Mouse (Mus musculus) left cerebral cortex, adult 2 months (tissue): ENCODE data around the gene Gga2. TPM values are rescaled to one million over a fixed set of nuclear protein-coding genes. Genes with fewer than 3 reads are reported as not detected.

Source experiments
- DNase-seq, 2 experiments: peaks; one replicate each; pipeline ENCODE4 v3.0.0; 2021 to 2022; ENCODE audit warnings: low spot score in 2 of 2, mixed read lengths in 1 of 2; ENCODE audit errors: extremely low spot score in 1 of 2
- H3K27ac ChIP-seq: fragments of 200-600 bp; 2 replicates; pipeline ENCODE4 v1.8.1; 2022
- H3K4me3 ChIP-seq: fragments of 200-600 bp; 2 replicates; pipeline ENCODE4 v1.8.1; 2022
- CTCF ChIP-seq: fragments of 200-600 bp; IDR thresholded peaks from 2 replicates; pipeline ENCODE4 v1.8.1; 2022; ENCODE audit warnings: antibody characterized with exemption, mild to moderate bottlenecking, moderate library complexity
- intact Hi-C: fragments of 180-260 bp; cut with DNase I; formaldehyde crosslinking; loops from one replicate; pipeline ENCODE4 v1.15.1; 2025
- total RNA-seq, 2 experiments: library from RNA; stranded (reverse); gene quantifications; 2 replicates each; pipeline ENCODE4 v1.2.3; 2021

Gga2 gene
- total RNA-seq, 2 experiments from 2014 or later: 31.2 to 34.6 TPM

- no peak for TF ChIP-seq CTCF
- intact Hi-C loops: no loop called here
- DNase-seq: no peak
- Histone ChIP-seq H3K4me3 (no peak overlapping the region), H3K27ac (no peak overlapping the region)
Observed at GRCm38 (mm10) chr7:121954891-121955669, 65.9 kb downstream of the Gga2 start.

GRCm38 (mm10) chr7:121947513-121947912 lies 73.5 kb downstream of the Gga2 start:
- TF ChIP-seq CTCF: no peak
- DNase-seq: no peak
- Histone ChIP-seq H3K4me3 (no peak overlapping the region), H3K27ac (no peak overlapping the region)
- intact Hi-C loops: no loop called here

- no peak for TF ChIP-seq CTCF
- intact Hi-C loops: no loop called here
- no peak for DNase-seq
- H3K4me3 ChIP-seq: no peak overlapping the region
- no peak overlapping the region for H3K27ac ChIP-seq
Observed at GRCm38 (mm10) chr7:121946196-121946595, 74.8 kb downstream of the Gga2 start.

DNA sequence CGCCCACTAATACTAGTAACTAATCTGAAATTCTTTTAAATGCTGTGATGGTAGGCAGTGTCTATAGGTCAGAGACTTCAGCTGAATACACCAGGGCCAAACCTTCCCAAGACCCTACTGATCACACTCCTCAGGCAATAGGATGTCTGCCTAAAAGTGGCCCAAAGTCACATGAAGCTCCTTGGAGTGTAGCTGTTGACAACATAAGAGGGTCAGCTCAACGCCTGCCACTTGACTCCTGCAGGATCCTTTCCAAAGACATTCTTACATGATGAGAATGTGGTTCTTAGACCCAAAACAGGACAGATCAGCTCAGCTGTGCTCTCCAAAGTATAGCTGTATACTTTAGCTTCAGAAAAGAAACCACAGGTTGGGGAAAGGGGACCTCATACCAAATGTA lies 78.7 kb downstream of the Gga2 start:
- intact Hi-C loops: no loop called here
- no peak for TF ChIP-seq CTCF
- Histone ChIP-seq H3K27ac (no peak overlapping the region), H3K4me3 (no peak overlapping the region)
- DNase-seq: no peak

- Histone ChIP-seq H3K4me3 (no peak overlapping the region), H3K27ac (no peak overlapping the region)
- no peak for TF ChIP-seq CTCF
- intact Hi-C loops: no loop called here
- DNase-seq: no peak
Observed at GRCm38 (mm10) chr7:121941640-121942039, 79.4 kb downstream of the Gga2 start.

- intact Hi-C loops: no loop called here
- Histone ChIP-seq H3K27ac (no peak overlapping the region), H3K4me3 (no peak overlapping the region)
- no peak for TF ChIP-seq CTCF
- DNase-seq: no peak
Observed at GRCm38 (mm10) chr7:121941016-121941415, 80.0 kb downstream of the Gga2 start.

DNA sequence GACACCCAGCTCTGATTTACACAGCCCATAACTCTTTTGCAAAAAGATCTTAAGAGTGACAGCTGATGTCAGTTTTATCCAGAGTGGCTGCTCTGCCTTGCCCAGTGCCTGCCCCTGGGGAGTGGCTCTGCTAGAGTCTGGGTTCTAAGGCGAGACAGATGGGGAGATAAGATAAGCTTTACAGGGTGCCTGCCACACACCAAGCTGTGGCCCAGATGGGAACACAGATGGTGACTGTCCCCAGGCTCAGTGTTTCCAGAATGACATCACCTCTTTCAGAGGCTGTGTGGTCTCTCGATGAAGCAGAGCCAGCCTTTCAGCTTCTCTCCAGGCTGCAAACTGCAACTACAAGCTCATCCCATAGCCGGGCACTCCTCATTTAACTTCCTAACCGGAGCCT lies 81.3 kb downstream of the Gga2 start:
- Histone ChIP-seq H3K4me3 (no peak overlapping the region), H3K27ac (no peak overlapping the region; the same call in 1 of the 2 replicates)
- TF ChIP-seq CTCF: no peak; the same call in 1 of the 2 replicates
- DNase-seq: peak; percentile 40 to 73
- intact Hi-C loops: loop anchor here (2.0 to 5.0 kb wide), 2 partner anchors 49 to 97 kb away; no protein-coding TSS in a partner anchor

GRCm38 (mm10) chr7:121939244-121939643 lies 81.8 kb downstream of the Gga2 start:
- Histone ChIP-seq H3K27ac (no peak overlapping the region; the same call in 1 of the 2 replicates), H3K4me3 (no peak overlapping the region)
- DNase-seq: no peak
- TF ChIP-seq CTCF: no peak
- intact Hi-C loops: loop anchor here (2.0 to 5.0 kb wide), 2 partner anchors 48 to 97 kb away; no protein-coding TSS in a partner anchor

DNA sequence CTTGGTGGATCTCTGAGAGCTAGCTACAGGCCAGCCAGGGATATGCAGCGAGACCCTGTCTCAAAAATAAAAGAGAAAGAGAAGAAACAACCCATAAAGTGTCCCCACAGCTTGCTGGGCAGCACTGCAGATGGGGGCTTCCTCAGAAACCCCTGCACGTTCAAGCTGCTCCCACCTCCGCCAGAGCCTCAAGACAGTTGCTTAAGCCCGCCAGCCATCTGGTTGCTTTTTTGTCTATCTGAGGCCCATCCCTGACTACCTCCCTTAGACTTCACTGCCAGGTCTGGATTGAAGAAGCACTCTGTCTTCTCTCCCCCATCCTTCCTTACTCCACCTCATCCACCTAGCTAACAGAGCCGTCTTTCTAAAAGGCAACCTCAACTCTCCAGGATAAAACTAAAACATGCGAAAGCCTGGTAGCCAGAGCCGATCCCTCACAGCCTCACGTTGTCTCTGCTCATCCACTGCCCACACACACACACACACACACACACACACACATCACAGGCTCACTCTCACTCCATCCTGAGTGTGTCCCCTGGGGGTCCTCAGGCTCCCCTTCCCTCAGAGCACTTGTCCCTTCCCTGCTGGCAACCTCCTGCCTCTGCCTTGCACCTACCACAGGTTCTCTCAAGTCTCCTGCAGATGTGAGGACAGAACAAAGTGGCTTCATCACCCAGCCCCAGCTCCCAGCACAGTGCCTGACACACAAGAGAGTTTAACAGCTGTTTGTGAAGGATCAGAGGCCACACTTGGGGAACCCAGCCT lies 82.7 kb downstream of the Gga2 start:
- H3K27ac ChIP-seq: no peak overlapping the region; the same call in 1 of the 2 replicates
- H3K4me3 ChIP-seq: no peak overlapping the region
- DNase-seq: no peak
- TF ChIP-seq CTCF: no peak
- intact Hi-C loops: loop anchor here (2.0 to 5.0 kb wide), 2 partner anchors 48 to 96 kb away; no protein-coding TSS in a partner anchor

GRCm38 (mm10) chr7:121936861-121937630 lies 84.0 kb downstream of the Gga2 start:
- TF ChIP-seq CTCF: no peak
- DNase-seq: no peak
- intact Hi-C loops: loop anchor here (5.0 kb wide), 1 partner anchor 95 kb away; no protein-coding TSS in a partner anchor
- Histone ChIP-seq H3K4me3 (no peak overlapping the region), H3K27ac (peak overlapping the region; percentile 10; the same call in 1 of the 2 replicates)

Other genes with a start within 250 kb of the Gga2 start
- gene Scnn1b, start 156.2 kb downstream of the Gga2 start, total RNA-seq: not detected
- gene Cog7, start 39.5 kb downstream of the Gga2 start, total RNA-seq: 10 to 100 TPM; 45.5 to 45.8 TPM
- 10 to 100 TPM; 59.2 to 60.4 TPM for gene Ubfd1, start 46.0 kb upstream of the Gga2 start, total RNA-seq
- 1 to 10 TPM; 7.5 to 8.2 TPM for gene Ears2, start 46.0 kb upstream of the Gga2 start, total RNA-seq
- gene Ndufab1, start 80.7 kb upstream of the Gga2 start, total RNA-seq: 100 to 1,000 TPM; 260 to 276 TPM
- gene Palb2, start 111.8 kb upstream of the Gga2 start, total RNA-seq: 1 to 10 TPM; 1.2 to 2.2 TPM
- 10 to 100 TPM; 90.7 to 96.2 TPM for gene Dctn5, start 111.8 kb upstream of the Gga2 start, total RNA-seq
- 1 to 10 TPM; 1.5 to 1.7 TPM for gene Plk1, start 138.2 kb upstream of the Gga2 start, total RNA-seq
- gene Ern2, start 165.0 kb upstream of the Gga2 start, total RNA-seq: under 1 TPM; 0.45 to 0.75 TPM
- gene Chp2, start 198.3 kb upstream of the Gga2 start, total RNA-seq: 1 to 10 TPM; 4.9 to 5.4 TPM